Mouse (Mus musculus): ENCODE measurements at regions not wholly inside any gene's neighbourhood (a gene's known extent, or its start where the extent isn't known, plus 50 kb on each side); places are given as distances from the start of the nearest gene placed in this dataset.
"Not testable (repeated sequence)": the region's sequence is repeated elsewhere in the genome, so short reads cannot be mapped to it uniquely, and the experiment has no call there.

- no peak for DNase-seq (ENCODE audit: low read depth, low spot score)
- H3K36me3 ChIP-seq (ENCODE audit: control insufficient read depth, insufficient read depth, low read length, poor library complexity, severe bottlenecking), result no peaks in the 10 kb centered on the region
- no peaks in the 10 kb centered on the region for H3K27me3 ChIP-seq (ENCODE audit: control insufficient read depth, insufficient read depth, low read length, poor library complexity, severe bottlenecking)
Measured at GRCm38 (mm10) chr15:24422333-24422942, 991.1 kb downstream of the Basp1 start.

GRCm38 (mm10) chr15:24419736-24420135 lies 993.8 kb downstream of the Basp1 start:
- Histone ChIP-seq H3K27me3 (ENCODE audit: control insufficient read depth, insufficient read depth, low read length, poor library complexity, severe bottlenecking) (no peaks in the 10 kb centered on the region), H3K36me3 (ENCODE audit: control insufficient read depth, insufficient read depth, low read length, poor library complexity, severe bottlenecking) (no peaks in the 10 kb centered on the region)
- DNase-seq (ENCODE audit: low read depth, low spot score), result no peak

DNA sequence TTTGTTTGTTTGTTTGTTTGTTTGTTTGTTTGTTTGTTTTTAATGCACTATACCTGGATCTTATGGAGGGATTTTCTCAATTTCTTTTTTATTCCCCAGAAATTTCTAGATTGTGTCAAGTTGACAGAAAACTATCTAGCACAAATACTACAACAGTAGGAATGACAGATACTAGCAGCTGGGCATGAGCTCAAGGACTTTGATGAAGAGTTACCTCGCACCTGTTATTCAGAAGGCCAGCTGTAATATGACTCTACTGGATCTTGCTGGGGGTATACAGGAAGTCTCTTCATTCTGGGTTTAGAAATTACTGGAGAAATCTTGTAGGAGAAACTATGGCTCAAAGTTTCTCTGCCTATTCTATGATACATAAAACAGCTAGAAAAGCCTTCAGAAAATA lies 994.4 kb downstream of the Basp1 start:
- no peak for DNase-seq (ENCODE audit: low read depth, low spot score)

DNA sequence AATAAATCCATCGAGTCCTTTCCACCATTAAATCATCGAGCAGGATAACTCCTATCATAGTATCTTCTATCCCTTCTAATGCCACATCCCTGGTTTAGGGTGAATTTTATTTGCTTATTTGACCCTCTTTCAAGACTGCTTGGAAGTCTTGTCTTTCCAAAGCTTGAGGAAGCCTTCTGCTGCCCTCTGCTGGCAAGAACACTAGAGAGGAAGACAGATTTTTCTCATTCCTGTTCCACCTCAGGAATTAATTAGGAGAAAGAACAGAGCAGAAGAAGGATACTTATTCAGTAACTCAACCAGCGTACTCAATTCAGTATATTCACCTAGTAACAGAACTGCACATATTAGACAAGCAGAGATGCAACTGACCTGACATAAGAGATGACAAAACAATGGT lies 1005.9 kb downstream of the Basp1 start:
- no peaks in the 10 kb centered on the region for H3K36me3 ChIP-seq (ENCODE audit: control insufficient read depth, insufficient read depth, low read length, poor library complexity, severe bottlenecking)
- no peak for DNase-seq (ENCODE audit: low read depth, low spot score)

More for the DNA sequence above, 994.4 kb downstream of the Basp1 start:
- H3K27me3 ChIP-seq (ENCODE audit: control insufficient read depth, insufficient read depth, low read length, poor library complexity, severe bottlenecking), result no peaks in the 10 kb centered on the region
- H3K36me3 ChIP-seq (ENCODE audit: control insufficient read depth, insufficient read depth, low read length, poor library complexity, severe bottlenecking), result no peaks in the 10 kb centered on the region

GRCm38 (mm10) chr15:24405305-24405704 lies 1008.3 kb downstream of the Basp1 start:
- DNase-seq (ENCODE audit: low read depth, low spot score), result no peak
- Histone ChIP-seq H3K36me3 (ENCODE audit: control insufficient read depth, insufficient read depth, low read length, poor library complexity, severe bottlenecking) (no peaks in the 10 kb centered on the region), H3K27me3 (ENCODE audit: control insufficient read depth, insufficient read depth, low read length, poor library complexity, severe bottlenecking) (no peaks in the 10 kb centered on the region)

More for the DNA sequence above, 1005.9 kb downstream of the Basp1 start:
- no peaks in the 10 kb centered on the region for H3K27me3 ChIP-seq (ENCODE audit: control insufficient read depth, insufficient read depth, low read length, poor library complexity, severe bottlenecking)

DNA sequence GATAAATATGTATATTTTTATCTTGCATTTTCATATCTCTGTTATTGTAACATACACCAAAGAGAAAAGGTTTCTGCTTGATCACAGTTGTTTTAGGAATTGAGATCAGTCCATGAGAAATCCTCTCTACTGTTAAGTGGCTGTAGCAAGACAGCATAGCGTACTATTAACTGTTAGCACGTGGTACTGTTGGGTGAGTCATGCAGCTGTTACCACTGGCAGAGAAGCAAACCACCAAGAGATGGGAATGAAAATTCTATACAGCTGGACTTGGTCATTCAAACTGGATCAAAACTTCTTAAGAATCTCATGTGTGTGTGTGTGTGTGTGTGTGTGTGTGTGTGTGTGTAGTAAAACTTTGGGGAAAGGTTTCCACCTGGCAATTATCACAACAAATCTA lies 1013.5 kb downstream of the Basp1 start:
- no peaks in the 10 kb centered on the region for H3K27me3 ChIP-seq (ENCODE audit: control insufficient read depth, insufficient read depth, low read length, poor library complexity, severe bottlenecking)
- no peaks in the 10 kb centered on the region for H3K36me3 ChIP-seq (ENCODE audit: control insufficient read depth, insufficient read depth, low read length, poor library complexity, severe bottlenecking)
- DNase-seq (ENCODE audit: low read depth, low spot score), result no peak

GRCm38 (mm10) chr15:24358398-24358797 lies 1055.2 kb downstream of the Basp1 start:
- Histone ChIP-seq H3K27me3 (ENCODE audit: control insufficient read depth, insufficient read depth, low read length, poor library complexity, severe bottlenecking) (no peaks in the 10 kb centered on the region), H3K36me3 (ENCODE audit: control insufficient read depth, insufficient read depth, low read length, poor library complexity, severe bottlenecking) (no peaks in the 10 kb centered on the region)
- DNase-seq (ENCODE audit: low read depth, low spot score), result no peak

- DNase-seq (ENCODE audit: low read depth, low spot score), result no peak
- no peaks in the 10 kb centered on the region for H3K36me3 ChIP-seq (ENCODE audit: control insufficient read depth, insufficient read depth, low read length, poor library complexity, severe bottlenecking)
- no peaks in the 10 kb centered on the region for H3K27me3 ChIP-seq (ENCODE audit: control insufficient read depth, insufficient read depth, low read length, poor library complexity, severe bottlenecking)
Measured at GRCm38 (mm10) chr15:24348975-24349560, 1064.5 kb downstream of the Basp1 start.

DNA sequence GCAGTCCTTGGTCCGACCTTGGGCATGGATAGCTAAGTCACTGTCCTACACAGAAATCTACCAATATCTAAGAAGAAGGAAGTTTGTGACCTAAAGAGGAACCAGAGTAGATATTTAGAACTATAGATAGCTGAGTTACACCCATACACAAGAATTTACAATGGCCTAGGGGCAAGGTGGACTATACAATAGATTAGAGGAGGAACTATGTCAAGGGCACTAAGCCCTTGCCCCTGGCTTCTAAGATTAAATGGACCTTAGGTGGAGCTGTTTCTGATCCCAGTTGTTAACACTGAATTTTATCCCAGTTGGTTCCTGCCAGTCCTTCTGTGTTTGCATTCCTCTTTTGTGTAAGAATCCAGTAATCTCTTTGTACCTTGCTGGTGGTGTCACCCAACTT lies 1077.7 kb downstream of the Basp1 start:
- not testable (repeated sequence) for H3K27me3 ChIP-seq (ENCODE audit: control insufficient read depth, insufficient read depth, low read length, poor library complexity, severe bottlenecking); DNase-seq (ENCODE audit: low read depth, low spot score); H3K36me3 ChIP-seq (ENCODE audit: control insufficient read depth, insufficient read depth, low read length, poor library complexity, severe bottlenecking)

DNA sequence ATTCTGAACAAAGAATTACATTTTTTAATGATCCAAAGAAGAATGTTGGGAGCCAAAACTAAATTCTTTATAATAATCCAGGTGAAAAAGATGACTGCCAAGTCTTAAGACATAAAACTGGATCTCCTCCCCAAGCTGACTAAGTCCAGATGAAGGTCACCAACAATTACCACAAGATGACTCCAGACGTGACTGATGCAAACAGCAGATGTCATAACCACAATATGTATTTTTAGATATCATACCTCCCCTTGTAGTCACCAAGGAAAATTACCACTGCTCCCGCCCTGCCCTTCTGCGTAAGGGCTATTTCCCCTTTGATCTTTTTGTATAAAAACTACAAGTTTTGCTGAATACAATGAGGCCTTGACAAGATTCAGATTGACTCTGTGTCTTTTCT lies 1110.4 kb downstream of the Basp1 start:
- DNase-seq (ENCODE audit: low read depth, low spot score); H3K27me3 ChIP-seq (ENCODE audit: control insufficient read depth, insufficient read depth, low read length, poor library complexity, severe bottlenecking); H3K36me3 ChIP-seq (ENCODE audit: control insufficient read depth, insufficient read depth, low read length, poor library complexity, severe bottlenecking): not testable (repeated sequence)

- no peak for DNase-seq (ENCODE audit: low read depth, low spot score)
- Histone ChIP-seq H3K36me3 (ENCODE audit: control insufficient read depth, insufficient read depth, low read length, poor library complexity, severe bottlenecking) (no peaks in the 10 kb centered on the region), H3K27me3 (ENCODE audit: control insufficient read depth, insufficient read depth, low read length, poor library complexity, severe bottlenecking) (no peaks in the 10 kb centered on the region)
Measured at GRCm38 (mm10) chr15:24297236-24297635, 1116.3 kb downstream of the Basp1 start.

DNA sequence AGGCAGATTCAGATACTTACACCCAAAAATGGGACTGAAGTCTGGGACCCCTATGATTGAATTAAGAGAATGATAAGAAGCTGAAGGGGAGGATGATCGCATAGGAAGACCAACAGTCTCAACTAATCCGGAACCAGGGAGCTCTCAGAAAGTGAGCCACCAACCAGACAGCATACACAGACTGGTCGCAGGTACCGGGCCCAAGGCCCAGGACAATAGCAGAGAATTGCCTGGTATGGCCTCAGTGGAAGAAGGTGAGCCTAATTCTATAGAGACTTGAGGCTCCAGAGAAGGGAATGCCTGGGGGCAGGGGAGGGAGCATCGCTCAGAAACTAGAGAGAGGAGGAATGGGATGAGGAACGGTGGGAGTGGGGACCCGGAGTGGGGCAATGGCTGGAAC lies 1116.8 kb downstream of the Basp1 start:
- no peak for DNase-seq (ENCODE audit: low read depth, low spot score)
- Histone ChIP-seq H3K27me3 (ENCODE audit: control insufficient read depth, insufficient read depth, low read length, poor library complexity, severe bottlenecking) (no peaks in the 10 kb centered on the region), H3K36me3 (ENCODE audit: control insufficient read depth, insufficient read depth, low read length, poor library complexity, severe bottlenecking) (no peaks in the 10 kb centered on the region)

GRCm38 (mm10) chr15:24275100-24275499 lies 1138.5 kb downstream of the Basp1 start:
- H3K27me3 ChIP-seq (ENCODE audit: control insufficient read depth, insufficient read depth, low read length, poor library complexity, severe bottlenecking), result no peaks in the 10 kb centered on the region
- H3K36me3 ChIP-seq (ENCODE audit: control insufficient read depth, insufficient read depth, low read length, poor library complexity, severe bottlenecking), result no peaks in the 10 kb centered on the region
- no peak for DNase-seq (ENCODE audit: low read depth, low spot score)

GRCm38 (mm10) chr15:24267360-24267759 lies 1146.2 kb downstream of the Basp1 start:
- Histone ChIP-seq H3K27me3 (ENCODE audit: control insufficient read depth, insufficient read depth, low read length, poor library complexity, severe bottlenecking) (no peaks in the 10 kb centered on the region), H3K36me3 (ENCODE audit: control insufficient read depth, insufficient read depth, low read length, poor library complexity, severe bottlenecking) (no peaks in the 10 kb centered on the region)
- DNase-seq (ENCODE audit: low read depth, low spot score), result no peak

All from splenic B cell, adult 2 months (primary cell).